ENCODE assay signal across 8 mouse cellular contexts in genomic region chr3:70104828-70105399, GRCm38 (mm10).
DNase-seq lines count a peak whose midpoint lies in the region; TF ChIP-seq lines count a peak whose summit lies in the region.

No protein-coding gene starts in this region.

- intact Hi-C loops in left cerebral cortex, adult 2 months (cut with DNase I), result loop anchor here (2.0 to 5.0 kb wide), 4 partner anchors 302 to 992 kb away; no protein-coding TSS in a partner anchor

- peak overlapping the region; percentile 52 for H3K4me3 ChIP-seq in left cerebral cortex, adult 2 months

- peak; percentile 81 for TF ChIP-seq CTCF in left cerebral cortex, adult 2 months (IDR thresholded peaks at IDR 0.05)

- H3K27ac ChIP-seq in left cerebral cortex, adult 2 months, result peak overlapping the region; percentile 85

- DNase-seq in adrenal gland, adult (ENCODE audit: inconsistent age in 2 of 2, low spot score in 1 of 2), result peak; percentile 16 to 72
- DNase-seq in adrenal gland, adult 8-10 months, result no peak
- peak; percentile 86 to 90 for DNase-seq in cerebellum, postnatal 10 days
- peak; percentile 52 to 56 for DNase-seq in frontal cortex, postnatal 14 days (ENCODE audit: low spot score in 2 of 2)
- peak; percentile 73 for DNase-seq in hindlimb bud, embryonic 11.5 days (ENCODE audit: extremely low spot score, low read depth, low spot score)
- DNase-seq in left cerebral cortex, adult 2 months (ENCODE audit: extremely low spot score in 1 of 2, low spot score in 2 of 2), result peak; percentile 66 to 68
- peak; percentile 45 to 61 for DNase-seq in lung, postnatal 4 days
- DNase-seq in right cerebral cortex, postnatal 14 days, result peak; percentile 44
